Mouse (Mus musculus) testis, adult 2 months (tissue): ENCODE data around the gene Lpar2.

Source experiments
- CTCF ChIP-seq: fragments of 200-500 bp; IDR thresholded peaks from 2 replicates; pipeline ENCODE4 v1.5.1; 2012; ENCODE audit warnings: low read depth, mild to moderate bottlenecking, inconsistent platforms, low read length, moderate library complexity; ENCODE audit not compliant: control insufficient read depth, insufficient read depth, insufficient replicate concordance
- POLR2A ChIP-seq: fragments of 200-500 bp; IDR thresholded peaks from 2 replicates; pipeline ENCODE4 v1.6.1; 2012; ENCODE audit warnings: low read depth, mild to moderate bottlenecking, inconsistent platforms, low read length, moderate library complexity; ENCODE audit not compliant: control insufficient read depth

DNA sequence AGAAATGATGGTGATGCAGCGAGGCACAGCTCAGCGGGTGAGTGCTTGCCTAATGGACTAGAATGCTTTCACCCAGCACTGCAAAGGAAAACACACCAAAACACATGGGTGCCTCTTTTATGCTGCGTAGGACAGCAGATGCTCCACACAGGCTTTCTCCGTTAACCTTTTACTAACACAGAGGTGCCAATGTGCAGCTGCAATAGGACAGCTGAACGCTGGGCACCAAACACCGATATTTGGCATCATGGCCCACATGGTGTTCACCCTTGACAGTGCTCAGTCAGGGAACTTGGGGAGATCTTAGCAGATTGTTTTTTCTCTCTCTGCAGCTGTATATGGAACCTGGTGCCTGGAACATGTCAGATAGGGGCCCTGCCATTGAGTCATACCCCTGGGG lies 27.3 kb upstream of the Lpar2 start:
- no peak for TF ChIP-seq CTCF
- TF ChIP-seq POLR2A = no peak
